Mouse (Mus musculus): ENCODE measurements around the gene Ttc17.
A peak's percentile ranks its signal among the peaks of the same experiment; 100 is the strongest.

Ttc17 gene

GRCm38 (mm10) chr2:94407021-94407420 lies 532 bp upstream of the Ttc17 start:
- peaks cover 3% of the 10 kb centered on the region; the same call in 1 of the 2 replicates for H3K9me3 ChIP-seq (ENCODE audit: low read length)
- peak overlapping the region; percentile 95 for H3K4me3 ChIP-seq (replicated peaks; ENCODE audit: low read length)
- H3K36me3 ChIP-seq (ENCODE audit: insufficient read depth, low read length) = peaks cover 35% of the 10 kb centered on the region
- TF ChIP-seq CTCF (conservative IDR thresholded peaks at IDR 0.05; ENCODE audit: low read length) (no peak), NANOG (IDR thresholded peaks at IDR 0.05; ENCODE audit: borderline replicate concordance, low read length) (no peak), POU5F1 (IDR thresholded peaks at IDR 0.05; ENCODE audit: borderline replicate concordance, low read length) (no peak)
- H3K4me1 ChIP-seq (replicated peaks; ENCODE audit: low read depth, low read length) = peaks cover 26% of the 10 kb centered on the region
- no peaks in the 10 kb centered on the region for H3K27me3 ChIP-seq (ENCODE audit: insufficient read depth, low read length)

GRCm38 (mm10) chr2:94405397-94406082 lies 949 bp downstream of the Ttc17 start:
- Histone ChIP-seq H3K36me3 (ENCODE audit: insufficient read depth, low read length) (peaks cover 20% of the 10 kb centered on the region), H3K4me1 (replicated peaks; ENCODE audit: low read depth, low read length) (peaks cover 26% of the 10 kb centered on the region), H3K4me3 (replicated peaks; ENCODE audit: low read length) (peak overlapping the region; percentile 95), H3K27me3 (ENCODE audit: insufficient read depth, low read length) (no peaks in the 10 kb centered on the region), H3K9me3 (ENCODE audit: low read length) (peaks cover 3% of the 10 kb centered on the region; the same call in 1 of the 2 replicates)
- no peak for TF ChIP-seq POU5F1 (IDR thresholded peaks at IDR 0.05; ENCODE audit: borderline replicate concordance, low read length)
- TF ChIP-seq CTCF (conservative IDR thresholded peaks at IDR 0.05; ENCODE audit: low read length) = no peak
- TF ChIP-seq NANOG (IDR thresholded peaks at IDR 0.05; ENCODE audit: borderline replicate concordance, low read length) = no peak

DNA sequence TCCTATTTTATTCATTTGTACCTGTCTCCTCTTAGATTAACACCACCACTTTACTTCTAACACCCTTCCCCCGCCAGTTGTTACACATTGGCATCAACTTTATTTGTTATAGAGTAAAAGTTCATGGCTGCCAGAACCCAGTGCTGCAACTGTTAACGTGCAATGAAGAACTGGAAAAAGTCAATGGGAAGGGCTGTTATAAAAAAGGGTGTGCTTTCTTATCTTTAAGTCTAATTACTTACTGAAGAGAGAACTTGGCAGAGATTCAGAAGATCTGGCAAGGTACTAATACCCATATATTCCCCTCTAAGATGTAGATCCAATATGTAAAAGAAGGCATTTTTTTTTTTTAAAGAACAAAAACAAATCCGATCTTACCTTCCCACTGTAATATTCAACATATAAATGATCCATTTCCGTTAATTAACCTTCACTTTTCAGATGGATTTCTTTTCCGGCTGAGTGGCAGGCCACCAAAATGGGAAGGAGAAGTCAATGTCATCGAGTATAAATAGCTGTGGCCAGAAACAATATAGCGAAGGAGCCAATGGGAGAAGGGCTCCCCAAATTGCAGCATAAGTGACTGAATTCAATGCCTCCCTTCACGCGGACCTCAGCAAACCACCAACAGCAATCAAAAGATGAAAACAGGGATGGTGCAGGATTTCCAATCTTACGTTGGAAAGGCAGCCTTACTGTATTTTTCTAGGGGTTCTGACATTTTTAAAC lies 1.8 kb downstream of the Ttc17 start:
- no peak for TF ChIP-seq CTCF (conservative IDR thresholded peaks at IDR 0.05; ENCODE audit: low read length)
- no peak for TF ChIP-seq POU5F1 (IDR thresholded peaks at IDR 0.05; ENCODE audit: borderline replicate concordance, low read length)
- no peak for TF ChIP-seq NANOG (IDR thresholded peaks at IDR 0.05; ENCODE audit: borderline replicate concordance, low read length)
- no peak overlapping the region for H3K4me3 ChIP-seq (replicated peaks; ENCODE audit: low read length)
- peaks cover 23% of the 10 kb centered on the region for H3K4me1 ChIP-seq (replicated peaks; ENCODE audit: low read depth, low read length)
- H3K36me3 ChIP-seq (ENCODE audit: insufficient read depth, low read length) = peaks cover 12% of the 10 kb centered on the region; the same call in 1 of the 2 replicates
- H3K27me3 ChIP-seq (ENCODE audit: insufficient read depth, low read length) = no peaks in the 10 kb centered on the region
- peaks cover 3% of the 10 kb centered on the region; the same call in 1 of the 2 replicates for H3K9me3 ChIP-seq (ENCODE audit: low read length)

GRCm38 (mm10) chr2:94402561-94402960 lies 3.9 kb downstream of the Ttc17 start:
- Histone ChIP-seq H3K9me3 (ENCODE audit: low read length) (peaks cover 3% of the 10 kb centered on the region; the same call in 1 of the 2 replicates), H3K4me3 (replicated peaks; ENCODE audit: low read length) (no peak overlapping the region), H3K36me3 (ENCODE audit: insufficient read depth, low read length) (no peaks in the 10 kb centered on the region), H3K27me3 (ENCODE audit: insufficient read depth, low read length) (no peaks in the 10 kb centered on the region), H3K4me1 (replicated peaks; ENCODE audit: low read depth, low read length) (peaks cover 19% of the 10 kb centered on the region)
- TF ChIP-seq NANOG (IDR thresholded peaks at IDR 0.05; ENCODE audit: borderline replicate concordance, low read length) = no peak
- TF ChIP-seq POU5F1 (IDR thresholded peaks at IDR 0.05; ENCODE audit: borderline replicate concordance, low read length) = no peak
- TF ChIP-seq CTCF (conservative IDR thresholded peaks at IDR 0.05; ENCODE audit: low read length) = no peak

DNA sequence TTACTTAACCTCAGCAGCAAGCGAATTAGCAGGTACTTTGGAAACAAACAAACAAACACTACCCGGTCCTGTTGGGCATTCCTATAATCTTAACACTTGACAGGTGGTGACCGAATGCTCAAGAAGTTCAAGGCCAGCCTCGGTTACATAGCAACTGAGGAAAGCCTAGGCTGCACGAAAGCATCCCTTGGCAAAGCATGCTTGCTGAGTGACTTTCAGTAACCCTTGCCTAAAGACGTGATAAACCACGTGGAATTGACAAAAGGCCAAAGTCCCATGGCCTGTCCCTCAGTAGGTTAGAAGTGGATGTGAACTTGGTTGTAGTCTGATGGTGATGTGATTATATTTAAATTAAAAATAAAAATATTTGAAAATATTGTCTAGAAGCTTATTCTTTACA lies 4.4 kb downstream of the Ttc17 start:
- TF ChIP-seq NANOG (IDR thresholded peaks at IDR 0.05; ENCODE audit: borderline replicate concordance, low read length) = no peak
- TF ChIP-seq CTCF (conservative IDR thresholded peaks at IDR 0.05; ENCODE audit: low read length) = no peak
- no peaks in the 10 kb centered on the region for H3K27me3 ChIP-seq (ENCODE audit: insufficient read depth, low read length)
- H3K4me3 ChIP-seq (replicated peaks; ENCODE audit: low read length) = no peak overlapping the region
- no peaks in the 10 kb centered on the region for H3K36me3 ChIP-seq (ENCODE audit: insufficient read depth, low read length)
- H3K4me1 ChIP-seq (replicated peaks; ENCODE audit: low read depth, low read length) = peaks cover 16% of the 10 kb centered on the region
- H3K9me3 ChIP-seq (ENCODE audit: low read length) = peaks cover 3% of the 10 kb centered on the region; the same call in 1 of the 2 replicates

- Histone ChIP-seq H3K9me3 (ENCODE audit: low read length) (peaks cover 3% of the 10 kb centered on the region; the same call in 1 of the 2 replicates), H3K4me1 (replicated peaks; ENCODE audit: low read depth, low read length) (peaks cover 16% of the 10 kb centered on the region), H3K27me3 (ENCODE audit: insufficient read depth, low read length) (no peaks in the 10 kb centered on the region), H3K4me3 (replicated peaks; ENCODE audit: low read length) (no peak overlapping the region), H3K36me3 (ENCODE audit: insufficient read depth, low read length) (no peaks in the 10 kb centered on the region)
- no peak for TF ChIP-seq CTCF (conservative IDR thresholded peaks at IDR 0.05; ENCODE audit: low read length)
- TF ChIP-seq POU5F1 (IDR thresholded peaks at IDR 0.05; ENCODE audit: borderline replicate concordance, low read length) = no peak
- no peak for TF ChIP-seq NANOG (IDR thresholded peaks at IDR 0.05; ENCODE audit: borderline replicate concordance, low read length)
Measured at GRCm38 (mm10) chr2:94401006-94401405, 5.5 kb downstream of the Ttc17 start.

- Histone ChIP-seq H3K4me1 (replicated peaks; ENCODE audit: low read depth, low read length) (peaks cover 13% of the 10 kb centered on the region), H3K36me3 (ENCODE audit: insufficient read depth, low read length) (no peaks in the 10 kb centered on the region), H3K9me3 (ENCODE audit: low read length) (no peaks in the 10 kb centered on the region), H3K27me3 (ENCODE audit: insufficient read depth, low read length) (no peaks in the 10 kb centered on the region), H3K4me3 (replicated peaks; ENCODE audit: low read length) (no peak overlapping the region)
- TF ChIP-seq CTCF (conservative IDR thresholded peaks at IDR 0.05; ENCODE audit: low read length) = no peak
Measured at GRCm38 (mm10) chr2:94398138-94398970, 8.1 kb downstream of the Ttc17 start.

GRCm38 (mm10) chr2:94397453-94397852 lies 9.0 kb downstream of the Ttc17 start:
- H3K9me3 ChIP-seq (ENCODE audit: low read length) = no peaks in the 10 kb centered on the region
- H3K4me1 ChIP-seq (replicated peaks; ENCODE audit: low read depth, low read length) = peaks cover 7% of the 10 kb centered on the region; the same call in 1 of the 2 replicates
- no peak overlapping the region for H3K4me3 ChIP-seq (replicated peaks; ENCODE audit: low read length)
- no peaks in the 10 kb centered on the region for H3K27me3 ChIP-seq (ENCODE audit: insufficient read depth, low read length)
- TF ChIP-seq POU5F1 (IDR thresholded peaks at IDR 0.05; ENCODE audit: borderline replicate concordance, low read length) = no peak
- no peaks in the 10 kb centered on the region for H3K36me3 ChIP-seq (ENCODE audit: insufficient read depth, low read length)
